Mouse (Mus musculus) left cerebral cortex, postnatal 36 days (tissue): ENCODE measurements around the gene D130043K22Rik. TPM values are rescaled to one million over a fixed set of nuclear protein-coding genes. Genes with fewer than 3 reads are reported as not detected.
A peak's percentile ranks its signal among the peaks of the same experiment; 100 is the strongest.

ENCODE experiments used
- DNase-seq, 2 experiments: peaks; one replicate each; pipeline ENCODE4 v3.0.0; 2021 to 2022; ENCODE audit warnings: low spot score in 2 of 2, mixed read lengths in 1 of 2
- intact Hi-C: fragments of 180-260 bp; cut with DNase I; formaldehyde crosslinking; loops from one replicate; pipeline ENCODE4 v1.15.1; 2025
- total RNA-seq, 2 experiments: library from RNA; stranded (reverse); gene quantifications; 2 replicates each; pipeline ENCODE4 v1.2.3; 2021

Gene D130043K22Rik
- total RNA-seq, result 10 to 100 TPM; 29.8 to 33.6 TPM

- peak; percentile 79 to 83 for DNase-seq
- intact Hi-C loops, result no loop called here
Observed at GRCm38 (mm10) chr13:24844983-24845955, at the start of gene D130043K22Rik. Gene D130043K22Rik, plus strand, starts transcription at chr13:24845135.

GRCm38 (mm10) chr13:24798686-24799085 lies 46.2 kb upstream of the D130043K22Rik start:
- intact Hi-C loops, result no loop called here
- DNase-seq, result no peak

- no peak for DNase-seq
- intact Hi-C loops, result no loop called here
Observed at GRCm38 (mm10) chr13:24799378-24799777, 45.6 kb upstream of the D130043K22Rik start.

GRCm38 (mm10) chr13:24799925-24800673 lies 44.8 kb upstream of the D130043K22Rik start:
- intact Hi-C loops, result no loop called here
- peak; percentile 57 to 58 for DNase-seq

- peak; percentile 93 to 95 for DNase-seq
- intact Hi-C loops, result loop anchor here (1.0 kb wide), 1 partner anchor 31 kb away; the partner anchor contains the start of genes Acot13 and Tdp2
Observed at GRCm38 (mm10) chr13:24800674-24801307, 44.1 kb upstream of the D130043K22Rik start.

GRCm38 (mm10) chr13:24801308-24801921 lies 43.5 kb upstream of the D130043K22Rik start, which contains the start of gene BC005537:
Gene BC005537, plus strand, starts transcription at chr13:24801657.
- intact Hi-C loops, result loop anchor here (1.0 kb wide), 1 partner anchor 30 kb away; the partner anchor contains the start of genes Acot13 and Tdp2
- DNase-seq, result peak; percentile 53 to 54

- intact Hi-C loops, result no loop called here
- no peak for DNase-seq
Observed at GRCm38 (mm10) chr13:24802131-24802691, 42.7 kb upstream of the D130043K22Rik start.

- no peak for DNase-seq
- intact Hi-C loops, result no loop called here
Observed at GRCm38 (mm10) chr13:24803196-24803595, 41.7 kb upstream of the D130043K22Rik start.

GRCm38 (mm10) chr13:24806079-24806478 lies 38.9 kb upstream of the D130043K22Rik start:
- DNase-seq, result no peak
- intact Hi-C loops, result no loop called here

- DNase-seq, result no peak
- intact Hi-C loops, result no loop called here
Observed at GRCm38 (mm10) chr13:24812521-24812920, 32.4 kb upstream of the D130043K22Rik start.

- intact Hi-C loops, result no loop called here
Observed at GRCm38 (mm10) chr13:24814616-24815015, 30.3 kb upstream of the D130043K22Rik start.

GRCm38 (mm10) chr13:24816125-24817092 lies 28.5 kb upstream of the D130043K22Rik start:
- no peak for DNase-seq
- intact Hi-C loops, result no loop called here

More at GRCm38 (mm10) chr13:24814616-24815015, 30.3 kb upstream of the D130043K22Rik start:
- no peak for DNase-seq

GRCm38 (mm10) chr13:24819931-24820330 lies 25.0 kb upstream of the D130043K22Rik start:
- no peak for DNase-seq
- intact Hi-C loops, result no loop called here

- peak in 1 of 2 experiments; percentile 23 for DNase-seq
- intact Hi-C loops, result no loop called here
Observed at GRCm38 (mm10) chr13:24822663-24823343, 22.1 kb upstream of the D130043K22Rik start.

- DNase-seq, result no peak
- intact Hi-C loops, result no loop called here
Observed at GRCm38 (mm10) chr13:24824647-24825046, 20.3 kb upstream of the D130043K22Rik start.

GRCm38 (mm10) chr13:24825587-24825986 lies 19.3 kb upstream of the D130043K22Rik start:
- intact Hi-C loops, result no loop called here
- DNase-seq, result no peak

- DNase-seq, result no peak
- intact Hi-C loops, result no loop called here
Observed at GRCm38 (mm10) chr13:24826116-24826515, 18.8 kb upstream of the D130043K22Rik start.
